Mouse (Mus musculus) brain, embryonic 14.5 days (tissue): ENCODE results near the gene Ifih1.

Experiments
- CTCF ChIP-seq: fragments of 200-500 bp; IDR thresholded peaks from 2 replicates; pipeline ENCODE4 v1.5.1; 2012; ENCODE audit warnings: inconsistent platforms, mild to moderate bottlenecking, moderate library complexity, borderline replicate concordance; ENCODE audit not compliant: insufficient read depth, insufficient read length; ENCODE audit errors: extremely low read depth
- POLR2A ChIP-seq: fragments of 200-500 bp; IDR thresholded peaks from 2 replicates; pipeline ENCODE4 v1.6.1; 2012; ENCODE audit warnings: mild to moderate bottlenecking, inconsistent platforms, borderline replicate concordance; ENCODE audit not compliant: poor library complexity, insufficient read depth, insufficient read length, severe bottlenecking; ENCODE audit errors: extremely low read depth

DNA sequence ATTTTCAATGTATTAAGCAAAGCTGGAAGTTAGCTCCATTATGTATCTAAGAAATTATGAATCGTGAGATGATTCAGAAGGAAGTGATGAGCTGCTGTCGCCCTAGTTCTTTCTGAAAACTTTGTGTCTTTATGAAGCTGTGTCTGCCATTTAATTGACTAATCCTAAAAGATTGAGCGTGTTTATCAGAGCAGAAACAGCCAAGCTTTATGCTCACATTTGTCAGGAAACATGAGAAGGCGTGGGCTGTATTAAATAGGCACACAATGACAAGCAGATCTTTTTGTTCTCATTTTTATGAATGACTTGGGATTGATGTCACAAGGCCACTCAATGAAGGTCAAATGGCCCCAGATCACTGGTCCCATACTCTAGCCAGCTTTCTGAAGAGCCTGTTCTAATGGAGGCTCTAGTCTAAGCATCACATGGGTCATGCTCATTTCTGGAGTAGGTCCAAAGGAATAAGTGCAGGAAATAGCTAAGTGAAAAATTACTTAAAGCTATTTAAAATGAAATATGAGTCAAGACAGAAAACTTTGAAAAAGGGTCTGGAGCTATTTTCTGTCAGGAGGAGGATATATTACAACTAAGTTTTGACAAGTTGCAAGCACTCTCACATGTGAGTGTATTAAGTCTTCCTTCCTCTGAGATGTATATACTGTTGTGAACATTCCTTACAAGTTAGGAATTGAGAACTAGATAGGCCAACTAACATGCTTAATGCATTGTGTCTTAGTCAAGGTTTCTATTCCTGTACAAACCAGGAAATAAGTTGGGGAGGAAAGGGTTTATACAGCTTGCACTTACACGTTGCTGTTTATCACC, 83.2 kb downstream of the Ifih1 start:
- TF ChIP-seq CTCF (no peak), POLR2A (no peak)
